10 mouse cellular contexts compared by ENCODE assay signal in genomic region chr3:9346356-9346755, GRCm38 (mm10).
DNase-seq lines count a peak whose midpoint lies in the region; ATAC-seq and TF ChIP-seq lines count a peak whose summit lies in the region.
"Had no signal": no experiment of that assay in that cellular context is flagged by ENCODE, and none has a peak within 500 bp of the region (broad histone marks: within the 10 kb centered on the region; RNA-seq: fewer than 3 reads in every experiment).

No protein-coding gene starts in this region.

- H3K4me3 ChIP-seq in liver, embryonic 11.5 days (ENCODE audit: low read depth, low read length), result peak overlapping the region; percentile 54; the same call in 1 of the 2 replicates
- peak overlapping the region; percentile 33 for H3K4me3 ChIP-seq in forebrain, embryonic 11.5 days (ENCODE audit: low read depth, low read length)
- H3K4me3 ChIP-seq in intestine, postnatal 0 days (ENCODE audit: low read depth, low read length), result peak overlapping the region; percentile 48
- peak overlapping the region; percentile 52 for H3K4me3 ChIP-seq in neural tube, embryonic 13.5 days

- no peak for ATAC-seq in liver, embryonic 11.5 days (replicated peaks; ENCODE audit: low FRiP score)
- no peak for ATAC-seq in forebrain, embryonic 11.5 days (replicated peaks; ENCODE audit: low FRiP score)
- no peak for ATAC-seq in intestine, postnatal 0 days
- ATAC-seq in neural tube, embryonic 13.5 days (ENCODE audit: low read depth), result no peak

- H3K9me3 ChIP-seq in liver, embryonic 11.5 days (ENCODE audit: control insufficient read depth, low read length), result no peaks in the 10 kb centered on the region
- H3K9me3 ChIP-seq in forebrain, embryonic 11.5 days (ENCODE audit: control insufficient read depth, low read length), result no peaks in the 10 kb centered on the region
- H3K9me3 ChIP-seq in intestine, postnatal 0 days (ENCODE audit: control insufficient read depth), result no peaks in the 10 kb centered on the region
- no peaks in the 10 kb centered on the region for H3K9me3 ChIP-seq in neural tube, embryonic 13.5 days

- peaks cover 15% of the 10 kb centered on the region for H3K27me3 ChIP-seq in liver, embryonic 11.5 days (replicated peaks; ENCODE audit: control insufficient read depth, insufficient read depth, low read length)
- peaks cover 12% of the 10 kb centered on the region; the same call in 1 of the 2 replicates for H3K27me3 ChIP-seq in forebrain, embryonic 11.5 days (ENCODE audit: control insufficient read depth, insufficient read depth, low read length)
- peaks cover 22% of the 10 kb centered on the region; the same call in 1 of the 2 replicates for H3K27me3 ChIP-seq in intestine, postnatal 0 days (replicated peaks; ENCODE audit: control insufficient read depth, insufficient read depth, low read length)
- H3K27me3 ChIP-seq in neural tube, embryonic 13.5 days, result peaks cover 20% of the 10 kb centered on the region

- no peak for TF ChIP-seq CTCF in intestine, postnatal 0 days (IDR thresholded peaks at IDR 0.05; ENCODE audit: low read depth)

- no peaks in the 10 kb centered on the region for H3K36me3 ChIP-seq in liver, embryonic 11.5 days (ENCODE audit: control insufficient read depth, insufficient read depth, low read length)
- no peaks in the 10 kb centered on the region for H3K36me3 ChIP-seq in forebrain, embryonic 11.5 days (ENCODE audit: control insufficient read depth, insufficient read depth, low read length)
- H3K36me3 ChIP-seq in intestine, postnatal 0 days (ENCODE audit: control insufficient read depth, insufficient read depth), result no peaks in the 10 kb centered on the region
- H3K36me3 ChIP-seq in neural tube, embryonic 13.5 days, result no peaks in the 10 kb centered on the region

- peaks cover 8% of the 10 kb centered on the region for H3K4me1 ChIP-seq in liver, embryonic 11.5 days (replicated peaks; ENCODE audit: control insufficient read depth, insufficient read depth, low read length)
- peaks cover 14% of the 10 kb centered on the region for H3K4me1 ChIP-seq in forebrain, embryonic 11.5 days (replicated peaks; ENCODE audit: control insufficient read depth, insufficient read depth, low read length)
- H3K4me1 ChIP-seq in intestine, postnatal 0 days (replicated peaks; ENCODE audit: control insufficient read depth, insufficient read depth, low read length), result peaks cover 5% of the 10 kb centered on the region; the same call in 1 of the 2 replicates
- H3K4me1 ChIP-seq in neural tube, embryonic 13.5 days (replicated peaks), result peaks cover 35% of the 10 kb centered on the region

- H3K9ac ChIP-seq in liver, embryonic 11.5 days (ENCODE audit: low read depth, low read length), result no peak overlapping the region
- peak overlapping the region; percentile 51; the same call in 1 of the 2 replicates for H3K9ac ChIP-seq in forebrain, embryonic 11.5 days (ENCODE audit: low read length)
- H3K9ac ChIP-seq in intestine, postnatal 0 days (ENCODE audit: low read depth, low read length), result no peak overlapping the region
- H3K9ac ChIP-seq in neural tube, embryonic 13.5 days, result peak overlapping the region; percentile 81

- H3K27ac ChIP-seq in liver, embryonic 11.5 days (ENCODE audit: low read depth, low read length), result no peak overlapping the region
- H3K27ac ChIP-seq in forebrain, embryonic 11.5 days (ENCODE audit: low read depth, low read length), result no peak overlapping the region
- H3K27ac ChIP-seq in intestine, postnatal 0 days (ENCODE audit: low read depth, low read length), result no peak overlapping the region
- no peak overlapping the region for H3K27ac ChIP-seq in neural tube, embryonic 13.5 days (replicated peaks)

- WGBS in liver, embryonic 11.5 days, result 5% methylated on average over 13 of the region's 13 CpGs
- WGBS in forebrain, embryonic 11.5 days, result 2% methylated on average over 13 of the region's 13 CpGs
- WGBS in intestine, postnatal 0 days, result 21% methylated on average over 13 of the region's 13 CpGs
- WGBS in neural tube, embryonic 13.5 days, result 3% methylated on average over 13 of the region's 13 CpGs

- DNase-seq in liver, embryonic 11.5 days (ENCODE audit: low spot score), result no peak
- no peak for DNase-seq in liver
- DNase-seq in forebrain, embryonic 11.5 days (ENCODE audit: low spot score), result no peak
- DNase-seq in spleen, postnatal 36 days (ENCODE audit: low spot score in 2 of 2), result no peak
- DNase-seq in urinary bladder, postnatal 10 days (ENCODE audit: low spot score), result no peak
- DNase-seq in spleen, adult 12 weeks (ENCODE audit: low spot score), result no peak
- DNase-seq: cerebellum, adult 11-12 months; thymus, adult 18-20 months had no signal

- H3K4me2 ChIP-seq in liver, embryonic 11.5 days, result peak overlapping the region; percentile 89
- H3K4me2 ChIP-seq in forebrain, embryonic 11.5 days (ENCODE audit: low read depth, low read length, severe bottlenecking), result peak overlapping the region; percentile 59
- peak overlapping the region; percentile 89 for H3K4me2 ChIP-seq in intestine, postnatal 0 days (replicated peaks; ENCODE audit: low read depth)
- H3K4me2 ChIP-seq in neural tube, embryonic 13.5 days, result peak overlapping the region; percentile 99

Comparison
In these comparisons a context has a peak if more than half of its experiments do, and no peak if none do; other contexts are left out.
1. H3K9ac ChIP-seq: peak in forebrain, embryonic 11.5 days (single experiment) and neural tube, embryonic 13.5 days (single experiment); none in liver, embryonic 11.5 days (single experiment) and intestine, postnatal 0 days (single experiment).
2. Peak in every context shown above with its lines, with median percentiles within 50 percentile points of each other: H3K4me2 ChIP-seq and H3K4me3 ChIP-seq.